Mouse (Mus musculus): Measurements from ENCODE around the gene Rufy2. TPM values are rescaled to one million over a fixed set of nuclear protein-coding genes. Genes with fewer than 3 reads are reported as not detected.
"Not testable (repeated sequence)": the region's sequence is repeated elsewhere in the genome, so short reads cannot be mapped to it uniquely, and the experiment has no call there.

Rufy2 gene
- polyA plus RNA-seq, 1 experiment: not detected

GRCm38 (mm10) chr10:63053007-63053406 is 73.0 kb downstream of the Rufy2 start:
- Histone ChIP-seq H3K4me3 (ENCODE audit: insufficient read depth, low read depth, low read length) (no peak overlapping the region), H3K27ac (ENCODE audit: insufficient read depth, low read depth, low read length) (no peak overlapping the region), H3K4me1 (ENCODE audit: control insufficient read depth, insufficient read depth, low read length) (no peaks in the 10 kb centered on the region)
- 66% methylated on average over 6 of the region's 6 CpGs for WGBS
- TF ChIP-seq POLR2A (IDR thresholded peaks at IDR 0.05; ENCODE audit: insufficient read depth, low read depth, low read length) (no peak), CTCF (IDR thresholded peaks at IDR 0.05; ENCODE audit: insufficient read depth, low read depth, low read length) (no peak)

GRCm38 (mm10) chr10:63054071-63054470 is 74.0 kb downstream of the Rufy2 start:
- not testable (repeated sequence) for H3K4me3 ChIP-seq (ENCODE audit: insufficient read depth, low read depth, low read length); H3K27ac ChIP-seq (ENCODE audit: insufficient read depth, low read depth, low read length); H3K4me1 ChIP-seq (ENCODE audit: control insufficient read depth, insufficient read depth, low read length)
- WGBS: 92% methylated on average over 6 of the region's 6 CpGs

DNA sequence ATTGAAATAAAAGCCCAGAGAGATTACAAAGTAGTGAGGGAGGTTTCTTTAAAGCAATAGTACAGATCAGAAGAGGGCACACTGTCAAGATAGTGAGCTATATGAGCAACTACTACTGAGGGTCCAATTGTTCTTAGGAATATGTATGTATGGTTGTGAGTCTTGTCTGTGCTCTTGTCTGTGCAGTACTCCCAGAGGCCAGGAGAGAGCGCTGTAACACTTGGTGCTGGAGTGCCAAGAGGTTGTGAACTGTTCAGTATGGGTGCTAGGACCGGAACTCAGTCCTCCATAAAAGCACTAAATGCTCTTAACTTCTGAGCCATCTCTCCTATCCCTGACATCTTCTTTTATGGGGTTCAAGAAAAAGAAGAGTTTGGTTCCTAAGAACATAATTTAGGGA is 74.6 kb downstream of the Rufy2 start:
- 74% methylated on average over 2 of the region's 2 CpGs for WGBS
- TF ChIP-seq POLR2A (IDR thresholded peaks at IDR 0.05; ENCODE audit: insufficient read depth, low read depth, low read length) (no peak), CTCF (IDR thresholded peaks at IDR 0.05; ENCODE audit: insufficient read depth, low read depth, low read length) (no peak)
- Histone ChIP-seq H3K27ac (ENCODE audit: insufficient read depth, low read depth, low read length) (no peak overlapping the region), H3K4me1 (ENCODE audit: control insufficient read depth, insufficient read depth, low read length) (no peaks in the 10 kb centered on the region), H3K4me3 (ENCODE audit: insufficient read depth, low read depth, low read length) (no peak overlapping the region)

DNA sequence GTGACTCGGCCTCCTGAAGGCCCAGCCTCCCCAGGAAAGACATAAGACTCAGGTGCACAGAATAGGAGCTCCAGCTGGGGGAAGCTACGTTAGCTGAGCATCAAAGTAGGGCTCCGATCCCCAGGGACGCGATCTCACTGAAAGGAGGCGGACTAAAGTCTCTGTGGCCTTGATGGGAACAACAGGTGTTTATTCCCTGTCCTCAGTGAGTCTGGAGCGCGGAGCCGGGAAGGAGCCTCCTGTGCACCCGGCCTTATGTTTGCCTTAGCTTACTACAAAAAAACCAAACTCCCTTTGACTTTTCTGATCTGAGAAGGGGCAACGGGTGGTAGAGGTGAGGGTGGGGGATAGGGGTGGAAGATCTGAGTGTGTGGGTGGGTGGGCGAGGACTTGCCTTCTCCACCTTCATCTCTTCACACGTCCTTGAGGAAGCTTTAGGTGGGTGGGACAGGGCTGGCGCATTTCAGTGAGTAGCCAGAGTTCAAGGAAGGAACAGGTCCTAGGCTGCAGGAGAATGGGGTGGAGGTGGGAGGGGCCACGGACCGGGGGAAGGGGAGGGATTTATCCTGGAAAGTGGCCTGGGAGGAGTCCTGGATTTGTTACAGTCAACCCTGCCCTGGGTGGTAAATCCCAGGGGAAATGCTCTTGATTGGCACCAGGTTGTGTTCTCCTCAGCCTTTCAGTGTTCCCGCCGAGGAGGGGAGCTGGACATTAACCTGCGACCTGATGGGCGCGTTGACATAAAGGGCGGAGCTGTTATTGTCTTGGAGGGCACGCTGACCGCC is 77.1 kb downstream of the Rufy2 start:
- WGBS: 58% methylated on average over 24 of the region's 24 CpGs
- Histone ChIP-seq H3K4me1 (ENCODE audit: control insufficient read depth, insufficient read depth, low read length) (no peaks in the 10 kb centered on the region), H3K4me3 (ENCODE audit: insufficient read depth, low read depth, low read length) (no peak overlapping the region), H3K27ac (ENCODE audit: insufficient read depth, low read depth, low read length) (no peak overlapping the region)
- no peak for TF ChIP-seq CTCF (IDR thresholded peaks at IDR 0.05; ENCODE audit: insufficient read depth, low read depth, low read length)
- no peak for TF ChIP-seq POLR2A (IDR thresholded peaks at IDR 0.05; ENCODE audit: insufficient read depth, low read depth, low read length)

GRCm38 (mm10) chr10:63059862-63060261 is 79.8 kb downstream of the Rufy2 start, which contains the start of gene Pbld1:
Gene Pbld1 (plus strand): TSS chr10:63060162.
- Histone ChIP-seq H3K4me3 (ENCODE audit: insufficient read depth, low read depth, low read length) (no peak within 1 kb of the TSS), H3K4me1 (ENCODE audit: control insufficient read depth, insufficient read depth, low read length) (no peaks in the 10 kb centered on the region), H3K27ac (ENCODE audit: insufficient read depth, low read depth, low read length) (no peak within 1 kb of the TSS)
- WGBS: 89% methylated on average over 2 of the region's 2 CpGs
- TF ChIP-seq POLR2A (IDR thresholded peaks at IDR 0.05; ENCODE audit: insufficient read depth, low read depth, low read length) (no peak), CTCF (IDR thresholded peaks at IDR 0.05; ENCODE audit: insufficient read depth, low read depth, low read length) (no peak)

DNA sequence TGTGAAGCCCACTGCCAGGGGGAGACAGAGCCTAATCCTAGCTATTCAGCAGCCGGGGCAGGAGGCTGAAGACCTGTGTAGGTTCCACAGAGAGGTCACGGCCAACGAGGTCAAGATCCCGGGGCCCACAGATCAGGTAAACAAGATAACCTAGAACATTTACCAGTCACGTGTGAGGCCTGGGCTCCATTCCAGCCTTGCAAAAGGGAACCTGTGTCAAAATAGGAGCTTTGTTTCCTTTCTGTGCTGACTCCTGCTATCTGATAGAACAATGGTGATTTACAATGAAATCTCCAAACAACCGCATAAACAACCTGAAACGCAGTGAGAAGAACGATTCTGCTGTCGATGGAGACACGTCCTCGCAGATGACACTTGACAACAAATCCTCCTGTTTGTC is 80.4 kb downstream of the Rufy2 start:
- no peak overlapping the region for H3K4me3 ChIP-seq (ENCODE audit: insufficient read depth, low read depth, low read length)
- TF ChIP-seq POLR2A (IDR thresholded peaks at IDR 0.05; ENCODE audit: insufficient read depth, low read depth, low read length) (no peak), CTCF (IDR thresholded peaks at IDR 0.05; ENCODE audit: insufficient read depth, low read depth, low read length) (no peak)
- no peak overlapping the region for H3K27ac ChIP-seq (ENCODE audit: insufficient read depth, low read depth, low read length)
- H3K4me1 ChIP-seq (ENCODE audit: control insufficient read depth, insufficient read depth, low read length): no peaks in the 10 kb centered on the region
- 64% methylated on average over 11 of the region's 11 CpGs for WGBS

DNA sequence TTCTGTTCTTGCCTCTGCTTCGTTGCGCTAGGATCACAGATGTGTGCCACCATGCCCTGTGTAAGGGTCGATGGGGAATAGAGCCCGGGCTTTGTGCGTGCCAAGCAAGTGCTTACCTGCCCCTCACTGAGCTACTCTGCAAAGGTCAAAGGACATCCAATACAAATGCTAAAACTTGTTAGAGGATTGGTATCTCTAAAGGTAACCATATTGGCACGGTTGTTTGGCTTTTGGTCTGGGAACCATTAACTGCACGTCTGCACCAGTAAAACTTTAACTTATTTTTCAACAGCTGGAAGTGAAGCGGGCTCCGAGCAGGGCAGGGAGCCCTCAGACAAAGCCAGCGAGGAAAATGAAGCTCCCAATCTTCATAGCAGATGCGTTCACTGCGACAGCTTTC is 81.2 kb downstream of the Rufy2 start:
- H3K27ac ChIP-seq (ENCODE audit: insufficient read depth, low read depth, low read length): no peak overlapping the region
- H3K4me1 ChIP-seq (ENCODE audit: control insufficient read depth, insufficient read depth, low read length): no peaks in the 10 kb centered on the region
- 91% methylated on average over 12 of the region's 12 CpGs for WGBS
- TF ChIP-seq POLR2A (IDR thresholded peaks at IDR 0.05; ENCODE audit: insufficient read depth, low read depth, low read length) (no peak), CTCF (IDR thresholded peaks at IDR 0.05; ENCODE audit: insufficient read depth, low read depth, low read length) (no peak)
- no peak overlapping the region for H3K4me3 ChIP-seq (ENCODE audit: insufficient read depth, low read depth, low read length)

DNA sequence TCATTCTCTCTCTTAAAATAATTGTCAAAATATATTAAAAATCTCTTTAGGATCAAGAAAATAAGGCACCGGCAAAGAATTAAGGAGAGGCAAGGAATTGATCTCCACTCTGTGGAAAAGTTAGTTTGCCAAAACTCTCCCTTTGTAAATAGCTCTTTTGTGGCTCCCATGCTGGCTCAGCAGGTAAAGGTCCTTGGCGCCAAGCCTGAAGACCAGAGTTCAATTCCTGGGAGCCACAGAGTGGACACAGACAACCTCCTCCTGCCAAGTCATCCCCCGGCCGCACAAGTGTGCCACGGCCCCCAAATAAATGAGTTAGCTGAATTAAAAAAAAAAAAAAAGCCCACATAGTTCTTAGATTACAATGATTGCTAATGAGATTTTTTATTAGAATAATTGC is 82.7 kb downstream of the Rufy2 start:
- Histone ChIP-seq H3K4me3 (ENCODE audit: insufficient read depth, low read depth, low read length) (no peak overlapping the region), H3K27ac (ENCODE audit: insufficient read depth, low read depth, low read length) (no peak overlapping the region), H3K4me1 (ENCODE audit: control insufficient read depth, insufficient read depth, low read length) (no peaks in the 10 kb centered on the region)
- 85% methylated on average over 5 of the region's 5 CpGs for WGBS
- TF ChIP-seq POLR2A (IDR thresholded peaks at IDR 0.05; ENCODE audit: insufficient read depth, low read depth, low read length) (no peak), CTCF (IDR thresholded peaks at IDR 0.05; ENCODE audit: insufficient read depth, low read depth, low read length) (no peak)

- 89% methylated on average over 7 of the region's 7 CpGs for WGBS
- Histone ChIP-seq H3K4me3 (ENCODE audit: insufficient read depth, low read depth, low read length) (no peak overlapping the region), H3K4me1 (ENCODE audit: control insufficient read depth, insufficient read depth, low read length) (no peaks in the 10 kb centered on the region), H3K27ac (ENCODE audit: insufficient read depth, low read depth, low read length) (no peak overlapping the region)
- no peak for TF ChIP-seq POLR2A (IDR thresholded peaks at IDR 0.05; ENCODE audit: insufficient read depth, low read depth, low read length)
- TF ChIP-seq CTCF (IDR thresholded peaks at IDR 0.05; ENCODE audit: insufficient read depth, low read depth, low read length): no peak
Observed at GRCm38 (mm10) chr10:63063365-63063764, 83.3 kb downstream of the Rufy2 start.

All from olfactory bulb, adult 2 months (tissue).